Mouse (Mus musculus) layer of hippocampus, adult 18-20 months (tissue): Measurements from ENCODE around the gene Plce1. TPM values are rescaled to one million over a fixed set of nuclear protein-coding genes. Genes with fewer than 3 reads are reported as not detected.
"Not testable (repeated sequence)": the region's sequence is repeated elsewhere in the genome, so short reads cannot be mapped to it uniquely, and the experiment has no call there.

Experiments used
- DNase-seq, 2 experiments: peaks; one replicate each; pipeline ENCODE4 v3.0.0; 2022; ENCODE audit warnings: low spot score in 2 of 2
- total RNA-seq, 2 experiments: library from RNA; stranded (reverse); gene quantifications; 2 replicates each; pipeline ENCODE4 v1.2.3; 2021

The Plce1 gene
- total RNA-seq, 2 experiments from 2014 or later = 11.9 to 13.7 TPM

- DNase-seq = no peak
Measured at GRCm38 (mm10) chr19:38488103-38488912, 7.4 kb downstream of the Plce1 start.

GRCm38 (mm10) chr19:38498233-38498632, 17.3 kb downstream of the Plce1 start:
- DNase-seq = no peak

GRCm38 (mm10) chr19:38504597-38504996, 23.7 kb downstream of the Plce1 start:
- no peak for DNase-seq

- DNase-seq = peak in 1 of 2 experiments; percentile 43
Measured at GRCm38 (mm10) chr19:38506131-38506530, 25.2 kb downstream of the Plce1 start.

GRCm38 (mm10) chr19:38507251-38507965, 26.5 kb downstream of the Plce1 start:
- peak in 1 of 2 experiments; percentile 47 for DNase-seq

GRCm38 (mm10) chr19:38507966-38508625, 27.2 kb downstream of the Plce1 start:
- no peak for DNase-seq

- DNase-seq = peak in 1 of 2 experiments; percentile 58
Measured at GRCm38 (mm10) chr19:38514417-38515184, 33.7 kb downstream of the Plce1 start.

- no peak for DNase-seq
Measured at GRCm38 (mm10) chr19:38526855-38527254, 45.9 kb downstream of the Plce1 start.

GRCm38 (mm10) chr19:38527475-38527874, 46.6 kb downstream of the Plce1 start:
- no peak for DNase-seq

- no peak for DNase-seq
Measured at GRCm38 (mm10) chr19:38533230-38533629, 52.3 kb downstream of the Plce1 start.

- no peak for DNase-seq
Measured at GRCm38 (mm10) chr19:38539338-38539737, 58.4 kb downstream of the Plce1 start.

GRCm38 (mm10) chr19:38540549-38540948, 59.6 kb downstream of the Plce1 start:
- no peak for DNase-seq

GRCm38 (mm10) chr19:38549487-38550058, 68.7 kb downstream of the Plce1 start:
- no peak for DNase-seq

- no peak for DNase-seq
Measured at GRCm38 (mm10) chr19:38553551-38553950, 72.6 kb downstream of the Plce1 start.

- DNase-seq = peak in 1 of 2 experiments; percentile 12
Measured at GRCm38 (mm10) chr19:38555399-38555798, 74.5 kb downstream of the Plce1 start.

- no peak for DNase-seq
Measured at GRCm38 (mm10) chr19:38558816-38559215, 77.9 kb downstream of the Plce1 start.

- DNase-seq = not testable (repeated sequence)
Measured at GRCm38 (mm10) chr19:38561887-38562286, 81.0 kb downstream of the Plce1 start.

- no peak for DNase-seq
Measured at GRCm38 (mm10) chr19:38566156-38566555, 85.2 kb downstream of the Plce1 start.

- peak in 1 of 2 experiments; percentile 23 for DNase-seq
Measured at GRCm38 (mm10) chr19:38566752-38567151, 85.8 kb downstream of the Plce1 start.

- no peak for DNase-seq
Measured at GRCm38 (mm10) chr19:38567331-38567730, 86.4 kb downstream of the Plce1 start.
